Mouse (Mus musculus): ENCODE measurements around the gene Fcnb. TPM values are rescaled to one million over a fixed set of nuclear protein-coding genes. Genes with fewer than 3 reads are reported as not detected.

Gene Fcnb
- total RNA-seq, 2 experiments from 2014 or later = 0.84 to 2.4 TPM

DNA sequence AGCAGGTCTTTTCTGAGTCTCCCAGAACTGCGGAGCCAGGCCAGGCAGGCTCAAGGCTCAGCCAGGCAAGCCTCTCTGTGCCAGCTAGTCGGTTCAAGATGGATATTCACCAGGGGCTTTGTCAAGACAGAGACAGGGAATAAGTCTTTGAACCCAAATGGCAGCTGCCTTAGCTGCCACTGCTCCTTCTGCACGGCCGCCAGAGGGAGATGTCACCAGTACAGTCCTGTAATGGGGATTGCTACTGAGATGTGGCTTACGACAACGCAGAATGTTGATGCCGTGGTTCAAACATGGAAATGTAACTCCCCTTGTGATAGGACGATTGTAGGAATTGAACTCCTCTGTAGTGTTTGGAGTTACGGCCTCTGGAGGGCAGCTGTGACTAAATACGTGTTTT is 1.4 kb upstream of the Fcnb start:
- DNase-seq (ENCODE audit: low spot score in 2 of 2) = no peak

DNA sequence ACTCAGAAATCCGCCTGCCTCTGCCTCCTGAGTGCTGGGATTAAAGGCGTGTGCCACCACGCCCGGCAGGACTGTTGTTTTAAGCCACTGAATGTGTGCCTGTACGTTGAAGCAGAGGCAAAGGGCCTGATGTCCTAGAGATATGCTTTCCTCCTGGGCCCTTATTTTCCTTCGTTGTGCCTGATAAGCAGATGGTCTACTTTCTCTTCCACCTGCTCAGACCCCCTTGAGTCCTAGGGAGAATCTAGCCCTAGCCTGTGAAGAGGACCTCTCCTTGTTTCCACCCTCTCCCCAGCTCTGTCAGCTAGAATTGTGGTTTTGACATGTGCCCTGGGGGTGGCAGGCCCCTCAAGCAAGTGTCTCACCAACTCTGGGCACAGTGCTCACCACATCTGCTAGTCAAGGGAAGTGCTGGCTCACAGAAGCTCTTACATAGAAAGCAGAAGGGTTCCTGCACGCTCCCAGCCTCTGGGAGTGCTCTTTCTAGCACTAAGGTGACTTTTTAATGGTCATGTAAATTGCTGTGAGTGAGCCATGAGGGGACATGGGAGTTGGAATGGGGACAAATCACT is 9.0 kb downstream of the Fcnb start:
- DNase-seq (ENCODE audit: low spot score in 2 of 2) = no peak

DNA sequence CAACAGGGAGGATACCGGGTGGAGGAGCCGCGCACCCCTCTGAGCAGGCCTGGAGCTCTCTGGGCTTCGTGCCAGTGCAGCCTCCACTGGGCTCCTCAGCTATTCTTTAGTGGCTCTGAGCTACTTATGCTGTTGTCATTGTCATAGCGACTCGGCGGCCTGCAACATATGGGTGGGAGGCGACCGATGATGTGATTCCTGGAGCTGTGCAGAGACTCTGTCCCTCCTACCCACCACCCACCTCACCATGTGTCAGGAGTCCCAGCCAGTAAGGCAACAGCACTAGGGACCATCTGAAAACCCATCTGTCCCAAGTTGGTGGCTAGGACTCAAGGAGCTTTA is 16.2 kb downstream of the Fcnb start:
- no peak for DNase-seq (ENCODE audit: low spot score in 2 of 2)

DNA sequence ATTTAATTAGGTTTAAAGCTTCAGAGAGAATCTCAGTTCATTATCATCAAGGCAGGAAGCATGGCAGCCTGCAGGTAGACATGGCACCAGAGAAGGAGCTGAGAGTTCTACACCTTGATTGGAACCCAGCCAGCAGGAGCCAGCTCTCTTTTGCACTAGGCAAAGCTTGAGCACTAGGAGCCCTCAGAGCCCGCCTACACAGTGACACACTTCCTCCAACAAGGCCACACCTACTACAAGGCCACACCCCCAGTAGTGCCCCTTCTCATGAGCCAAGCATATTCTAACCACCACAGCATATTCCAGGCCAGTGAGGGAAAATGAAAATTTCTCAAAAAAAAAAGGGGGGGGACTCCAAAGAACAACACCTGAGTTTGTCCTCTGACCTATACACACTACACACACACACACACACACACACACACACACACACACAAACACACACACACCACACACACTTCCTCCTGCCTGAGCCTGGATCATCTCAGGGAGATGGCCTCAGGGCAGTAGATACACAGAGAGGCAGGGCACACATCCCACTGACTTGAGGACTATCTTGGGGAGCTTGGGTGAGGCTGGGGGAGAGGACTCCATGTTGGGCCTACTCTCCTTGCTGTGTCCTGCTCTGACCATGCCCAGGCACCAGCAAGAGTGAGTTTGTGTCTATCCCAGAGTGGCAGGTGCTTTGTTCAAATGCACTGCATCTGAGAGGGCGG is 16.7 kb downstream of the Fcnb start:
- no peak for DNase-seq (ENCODE audit: low spot score in 2 of 2)

DNA sequence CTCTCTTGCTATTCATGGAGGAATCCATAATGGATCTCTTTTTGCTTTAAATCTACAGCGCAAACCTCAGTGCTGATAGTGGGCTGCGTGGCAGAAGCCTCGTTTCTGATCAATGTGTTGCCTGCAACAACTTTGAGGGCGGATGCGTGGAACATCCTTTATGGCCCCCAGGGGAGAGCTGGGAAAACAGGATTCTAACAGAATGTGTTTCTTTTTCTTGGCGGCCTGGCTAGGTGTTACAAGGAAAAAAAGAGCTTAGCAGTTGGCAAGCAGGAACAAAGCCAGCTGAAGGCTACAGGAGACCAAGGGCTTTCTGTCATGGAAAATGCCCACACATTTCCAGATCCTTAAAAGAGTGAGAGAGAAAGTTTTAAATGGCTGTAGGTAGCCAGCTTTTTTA is 17.5 kb downstream of the Fcnb start:
- DNase-seq (ENCODE audit: low spot score in 2 of 2) = no peak

DNA sequence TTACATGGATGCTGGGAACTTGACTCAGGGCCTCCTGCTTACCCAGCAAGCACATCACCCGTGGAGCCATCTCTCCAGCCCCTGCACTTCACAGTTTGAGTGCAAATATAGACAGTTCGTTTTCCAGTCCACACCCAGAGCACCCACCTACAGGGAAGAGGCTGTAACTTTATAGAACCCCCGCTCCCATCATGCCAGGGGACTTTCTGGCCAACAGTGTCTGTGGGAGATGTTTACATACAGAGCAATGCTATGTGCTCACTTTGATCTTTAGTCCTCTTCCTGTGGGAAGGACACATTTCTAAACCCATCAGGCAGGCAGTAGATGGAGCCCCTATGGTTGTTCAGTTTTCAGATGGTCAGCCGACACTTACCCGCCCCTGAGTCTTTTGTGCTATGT is 18.0 kb downstream of the Fcnb start:
- no peak for DNase-seq (ENCODE audit: low spot score in 2 of 2)

DNA sequence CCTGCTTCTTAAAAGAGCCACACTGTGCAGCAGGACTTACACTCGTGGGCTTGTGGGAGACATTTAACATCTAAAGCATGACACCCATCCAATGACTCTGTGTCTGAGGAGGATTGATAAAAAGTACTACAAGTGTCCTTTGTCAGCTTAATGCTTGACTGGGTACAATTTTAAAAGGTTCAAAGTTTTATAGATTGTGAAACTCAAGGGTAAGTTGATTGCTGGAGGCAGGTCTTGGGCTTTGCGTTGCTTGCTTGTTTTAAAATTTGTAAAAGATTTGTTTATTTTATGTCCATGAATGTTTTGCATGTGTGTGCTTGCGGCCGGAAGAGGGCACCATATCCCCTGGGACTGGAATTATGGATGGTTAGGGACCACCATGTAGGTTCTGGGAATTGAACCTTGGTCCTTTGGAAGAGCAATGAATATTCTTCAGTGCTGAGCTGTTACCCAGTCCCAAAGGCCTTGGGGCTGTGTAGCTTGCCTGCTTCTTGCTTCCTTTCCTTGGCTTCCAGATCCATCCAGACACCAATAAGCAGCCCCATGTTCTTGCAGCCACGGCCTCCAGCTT is 19.5 kb downstream of the Fcnb start:
- no peak for DNase-seq (ENCODE audit: low spot score in 2 of 2)

DNA sequence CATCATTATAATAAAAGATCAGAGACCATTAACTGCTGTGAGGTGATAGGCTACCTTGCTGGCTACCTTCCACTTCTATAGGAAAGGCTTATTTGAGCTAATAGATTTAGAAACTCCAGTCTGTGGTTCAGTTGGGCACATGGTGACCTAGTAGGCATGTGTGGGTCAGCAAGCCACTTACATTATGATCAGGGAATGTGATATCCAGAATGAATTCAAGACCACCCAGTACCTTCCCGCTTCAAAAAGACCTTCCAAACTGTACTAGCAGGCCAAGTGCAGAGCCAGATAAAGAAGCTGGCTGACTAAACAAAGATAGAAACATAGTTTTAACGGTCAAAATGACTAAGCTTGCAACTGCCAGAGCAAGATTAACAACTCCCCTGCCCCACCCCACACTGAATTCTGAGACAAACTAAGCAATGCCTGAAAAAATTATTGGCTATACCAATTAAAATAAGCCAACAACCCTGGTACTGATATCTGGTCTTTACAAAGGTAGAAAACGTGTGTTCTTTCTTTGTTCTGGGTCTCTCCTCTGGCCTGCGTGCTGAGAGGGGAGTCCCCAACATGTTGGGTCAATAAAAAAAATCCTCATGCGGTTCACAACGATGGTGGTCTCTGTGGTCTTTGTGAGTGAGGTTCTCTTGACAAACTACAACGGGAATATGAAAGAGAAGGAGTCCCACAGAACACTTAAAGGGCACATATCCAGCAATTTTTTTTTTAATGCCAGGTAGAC is 20.2 kb downstream of the Fcnb start:
- no peak for DNase-seq (ENCODE audit: low spot score in 2 of 2)

DNA sequence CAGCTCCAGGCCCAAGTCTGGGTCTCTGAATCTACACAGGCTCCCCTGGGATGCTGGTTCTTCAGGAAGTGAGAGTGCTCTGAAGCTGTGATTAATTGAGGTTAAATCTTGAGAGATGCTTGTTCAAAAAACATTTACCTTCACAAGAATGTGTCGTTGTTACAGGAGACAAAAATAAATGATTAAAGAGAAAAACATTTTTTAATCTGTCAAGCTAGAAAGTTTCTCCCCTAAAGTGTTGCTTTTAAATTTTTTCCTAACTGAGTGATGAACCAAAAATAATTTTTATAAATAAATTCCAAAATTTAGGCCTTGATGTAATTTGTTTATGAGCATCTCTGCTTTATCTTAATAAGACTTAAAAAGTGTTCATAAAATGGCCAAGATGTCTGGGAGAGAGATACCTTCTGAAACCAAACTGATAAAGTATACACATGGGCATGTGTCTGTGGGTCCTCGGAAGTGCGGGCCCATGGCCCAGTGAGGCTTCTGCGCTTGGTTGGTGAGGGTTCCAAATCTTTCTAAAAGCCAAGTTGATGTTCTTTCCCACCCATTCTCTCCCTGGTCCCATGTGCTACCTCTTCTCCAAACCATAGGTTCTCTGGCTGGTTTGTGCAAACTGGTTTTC is 20.9 kb downstream of the Fcnb start:
- DNase-seq (ENCODE audit: low spot score in 2 of 2) = no peak

DNA sequence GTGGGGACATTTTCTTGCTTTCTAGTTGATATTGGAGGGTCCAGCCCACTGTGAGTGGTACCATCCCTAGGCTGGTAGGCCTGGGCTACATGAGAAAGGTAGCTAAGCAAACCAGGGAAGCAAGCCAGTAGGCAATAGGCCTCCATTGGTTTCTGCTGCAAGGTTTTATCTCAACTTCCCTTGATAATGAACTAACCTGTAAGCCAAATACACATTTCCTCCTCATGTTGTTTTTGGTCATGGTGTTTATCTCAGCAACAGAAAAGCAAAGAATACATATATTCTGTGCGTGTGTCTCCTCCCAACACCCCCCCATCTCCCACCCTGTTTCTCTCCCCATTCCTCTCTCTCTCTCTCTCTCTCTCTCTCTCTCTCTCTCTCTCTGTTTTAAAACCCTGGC is 24.8 kb downstream of the Fcnb start:
- DNase-seq (ENCODE audit: low spot score in 2 of 2) = no peak

DNA sequence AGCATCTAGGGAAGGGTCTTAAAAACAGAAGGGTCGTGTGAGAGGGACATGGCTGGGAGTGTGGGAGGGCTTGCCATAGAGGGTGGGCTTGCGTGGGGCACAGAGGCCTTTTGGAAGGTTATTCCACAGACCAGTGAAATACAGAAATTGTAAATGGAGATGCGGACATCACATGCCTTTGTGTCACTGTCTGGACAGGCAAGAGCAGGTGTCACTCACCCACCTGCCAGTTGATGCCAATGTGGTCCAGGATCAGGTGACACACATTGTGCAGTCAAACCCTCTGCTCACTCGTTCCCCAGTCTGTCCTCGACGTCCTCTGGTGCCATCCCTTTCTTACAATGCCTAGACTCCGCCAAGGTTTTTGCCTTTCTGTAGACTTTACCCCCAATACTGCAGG is 37.6 kb downstream of the Fcnb start:
- no peak for DNase-seq (ENCODE audit: low spot score in 2 of 2)

DNA sequence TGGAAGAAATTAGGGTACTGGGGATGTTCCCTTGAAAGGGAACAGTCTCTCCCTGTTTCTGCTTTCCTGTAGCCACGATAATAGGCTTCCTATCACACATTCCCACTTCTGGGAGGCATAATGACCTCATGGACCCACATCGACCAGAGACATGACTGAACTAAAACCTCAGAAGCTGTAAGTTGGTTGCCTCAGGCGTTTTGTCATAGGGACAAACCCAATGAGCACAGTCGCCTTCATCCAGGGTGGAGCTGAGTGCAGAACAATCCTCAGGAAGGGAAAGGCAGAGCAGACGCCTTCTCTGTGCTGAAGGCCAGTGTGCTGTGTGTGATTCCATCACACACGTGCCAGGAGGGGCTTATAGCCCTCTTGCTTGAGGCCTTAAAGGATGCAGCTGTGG is 38.4 kb downstream of the Fcnb start:
- no peak for DNase-seq (ENCODE audit: low spot score in 2 of 2)

DNA sequence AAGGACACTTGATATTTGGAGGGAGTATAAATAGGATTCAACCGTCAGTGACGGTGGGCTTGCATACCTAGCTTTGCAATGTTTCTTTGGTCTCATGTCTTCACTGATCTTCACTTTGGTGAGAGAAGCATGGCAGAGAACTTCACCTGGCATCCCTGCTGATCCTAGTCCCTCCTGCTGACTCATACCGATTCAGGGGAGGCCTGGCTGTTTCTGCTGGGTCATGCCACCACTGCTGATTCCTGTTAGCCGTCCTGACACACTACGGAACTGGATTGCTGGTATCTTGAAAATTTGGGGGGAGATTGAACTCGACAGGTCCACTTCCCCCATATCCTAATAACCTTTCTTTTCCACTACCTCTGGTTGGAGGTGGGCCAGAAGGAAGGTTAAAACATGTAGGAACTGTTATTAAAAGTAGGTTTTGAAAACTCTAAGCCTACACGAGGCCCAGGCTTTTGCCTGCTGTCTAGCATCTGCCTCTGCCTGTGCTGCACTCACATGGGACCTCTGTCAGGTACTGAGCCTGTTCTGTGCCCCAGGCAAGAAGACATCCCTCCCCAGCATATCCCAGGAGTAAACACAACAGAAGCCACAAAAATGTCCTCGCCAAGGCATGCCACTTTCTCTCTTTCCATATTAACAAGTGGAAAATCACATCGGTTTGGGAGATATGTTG is 39.6 kb downstream of the Fcnb start:
- DNase-seq (ENCODE audit: low spot score in 2 of 2) = no peak

DNA sequence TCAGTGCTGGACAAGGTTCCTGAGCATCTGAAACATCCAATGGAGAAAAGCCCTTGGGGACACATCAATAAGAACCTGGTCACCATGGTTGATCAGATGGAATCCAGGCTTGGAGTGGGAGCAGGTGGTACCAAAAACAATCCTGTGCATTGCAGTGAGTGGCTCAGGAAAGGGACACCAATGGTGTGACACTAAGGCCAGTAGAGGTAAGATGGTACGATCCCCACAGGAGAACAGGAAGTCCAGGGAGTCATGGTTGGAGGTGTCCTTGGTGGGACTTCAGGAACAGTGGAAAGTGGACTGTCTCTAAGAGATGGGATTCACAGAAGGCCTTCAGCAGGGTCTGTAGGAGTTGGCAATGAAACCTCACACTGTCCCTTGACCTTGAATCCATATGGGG is 44.2 kb downstream of the Fcnb start:
- DNase-seq (ENCODE audit: low spot score in 2 of 2) = no peak

DNA sequence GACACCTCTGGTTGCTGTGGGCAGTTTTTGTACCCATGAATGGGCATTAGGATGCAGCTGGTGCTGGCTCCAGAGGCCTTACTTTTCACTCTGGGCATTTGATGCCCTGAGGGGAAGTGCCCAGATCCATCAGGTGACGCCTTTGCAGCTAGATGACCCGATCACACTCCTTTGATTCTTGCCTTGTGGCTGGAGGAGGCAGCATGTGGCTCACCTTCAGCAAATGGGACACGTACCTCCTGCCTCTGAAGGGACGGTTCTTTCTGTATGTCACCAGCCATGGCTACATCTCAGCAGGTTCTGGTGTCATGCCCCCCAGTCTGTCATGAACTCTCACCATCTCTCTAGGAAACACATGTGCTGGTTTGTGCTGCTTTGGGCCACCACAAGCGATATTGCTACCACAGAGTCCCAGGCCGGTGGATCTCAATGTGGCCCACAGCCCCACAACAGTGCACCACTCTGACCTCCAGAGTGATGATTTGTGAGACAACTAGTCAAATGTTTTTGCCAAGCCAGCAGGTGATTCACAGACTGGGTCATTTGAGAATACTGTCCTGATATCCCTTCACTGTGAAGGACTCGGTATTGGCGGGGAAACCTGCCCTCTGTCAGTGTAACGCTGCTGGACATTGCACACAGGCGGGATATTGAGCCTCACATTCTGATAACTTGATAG is 44.9 kb downstream of the Fcnb start:
- DNase-seq (ENCODE audit: low spot score in 2 of 2) = no peak

DNA sequence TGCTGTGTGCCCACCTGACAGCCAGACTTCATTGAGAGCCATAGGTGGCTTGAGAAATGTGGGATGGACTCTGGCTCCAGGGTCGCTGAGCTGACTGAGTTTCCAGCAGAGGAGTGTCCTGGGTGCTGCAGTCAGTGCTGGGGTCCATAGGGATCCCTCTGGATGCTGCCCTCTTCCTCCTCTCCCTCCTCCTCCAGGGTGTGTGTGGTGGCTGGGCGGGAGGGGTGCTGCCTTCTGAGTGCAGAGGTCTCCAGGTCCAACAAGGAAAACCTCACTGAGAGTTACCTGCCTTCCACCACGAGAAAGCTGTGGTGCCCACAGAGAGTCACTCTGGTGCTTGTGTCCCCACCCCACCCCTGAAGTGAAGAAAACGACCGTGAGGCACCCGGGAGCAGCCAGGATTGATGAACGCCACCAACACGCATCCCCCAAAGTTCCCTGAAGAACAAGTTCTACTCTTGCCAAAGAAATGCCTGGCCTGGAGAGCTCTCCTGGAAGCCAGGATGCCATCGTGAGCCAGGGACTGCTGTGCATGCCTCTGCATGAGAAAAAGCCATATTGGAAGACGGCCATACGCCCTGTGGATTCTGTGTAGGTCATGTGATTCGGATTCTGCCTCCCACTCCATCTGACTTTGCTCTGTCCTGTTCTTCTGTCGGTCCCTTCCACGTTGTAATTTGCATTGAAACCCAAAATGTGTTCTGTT is 46.1 kb downstream of the Fcnb start:
- DNase-seq (ENCODE audit: low spot score in 2 of 2) = no peak

DNA sequence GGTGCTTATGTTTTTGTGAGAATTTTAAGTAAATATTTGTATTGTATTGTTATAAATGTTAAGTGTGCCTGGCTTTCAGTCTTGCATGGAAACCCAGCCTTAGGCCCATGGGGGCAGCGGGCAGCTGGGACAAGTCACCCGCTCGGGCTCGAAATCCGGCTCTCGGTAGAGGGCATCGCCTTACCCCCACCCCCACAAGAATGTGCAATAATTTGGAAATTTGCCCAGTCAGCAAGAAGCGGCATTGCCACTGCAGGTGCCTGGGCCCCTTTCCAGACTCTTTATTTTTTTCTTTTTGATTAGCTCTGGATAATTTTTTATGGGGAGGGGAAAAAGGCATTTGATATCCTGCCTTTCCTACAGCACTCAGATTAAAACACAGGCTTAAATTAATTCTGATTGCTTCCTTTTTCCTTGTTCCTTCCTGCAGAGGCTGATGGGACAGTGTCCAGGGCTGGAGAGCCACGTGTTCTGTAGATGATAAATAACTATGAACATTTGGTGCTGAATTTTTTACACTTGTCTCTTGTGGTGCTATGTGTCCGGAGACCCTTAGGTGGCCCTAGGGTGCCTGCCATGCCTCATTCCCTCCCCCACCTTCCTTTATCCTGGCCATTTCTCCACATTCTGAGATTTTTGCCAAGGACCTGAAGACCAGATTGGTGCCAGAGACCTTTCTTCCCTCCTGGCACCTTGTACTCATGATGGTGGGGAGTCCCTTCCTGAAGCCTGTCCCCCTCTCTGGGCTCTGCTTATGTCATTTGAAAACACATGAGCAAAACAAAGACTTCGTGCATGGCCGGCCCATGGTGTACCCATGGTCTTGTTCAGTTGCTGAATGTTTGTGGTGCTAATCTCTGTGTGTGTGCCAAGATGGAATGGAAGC is 46.9 kb downstream of the Fcnb start:
- no peak for DNase-seq (ENCODE audit: low spot score in 2 of 2)

DNA sequence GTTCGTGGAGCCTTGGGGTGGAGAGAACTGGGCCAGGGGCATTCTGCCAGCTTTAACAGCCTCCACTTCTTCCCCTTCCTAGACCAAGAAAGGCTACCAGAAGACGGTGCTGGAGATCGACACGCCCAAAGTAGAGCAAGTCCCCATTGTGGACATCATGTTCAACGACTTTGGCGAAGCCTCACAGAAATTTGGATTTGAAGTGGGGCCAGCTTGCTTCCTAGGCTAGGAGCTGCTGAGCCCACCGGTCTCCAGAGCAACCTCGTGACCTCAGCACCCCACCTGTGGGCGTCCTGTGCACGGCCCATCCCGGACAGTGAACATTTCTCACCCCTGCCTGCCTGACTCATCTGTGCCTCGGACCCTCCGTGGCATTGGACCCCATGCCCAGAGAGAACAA is 47.9 kb downstream of the Fcnb start:
- no peak for DNase-seq (ENCODE audit: low spot score in 2 of 2)

DNA sequence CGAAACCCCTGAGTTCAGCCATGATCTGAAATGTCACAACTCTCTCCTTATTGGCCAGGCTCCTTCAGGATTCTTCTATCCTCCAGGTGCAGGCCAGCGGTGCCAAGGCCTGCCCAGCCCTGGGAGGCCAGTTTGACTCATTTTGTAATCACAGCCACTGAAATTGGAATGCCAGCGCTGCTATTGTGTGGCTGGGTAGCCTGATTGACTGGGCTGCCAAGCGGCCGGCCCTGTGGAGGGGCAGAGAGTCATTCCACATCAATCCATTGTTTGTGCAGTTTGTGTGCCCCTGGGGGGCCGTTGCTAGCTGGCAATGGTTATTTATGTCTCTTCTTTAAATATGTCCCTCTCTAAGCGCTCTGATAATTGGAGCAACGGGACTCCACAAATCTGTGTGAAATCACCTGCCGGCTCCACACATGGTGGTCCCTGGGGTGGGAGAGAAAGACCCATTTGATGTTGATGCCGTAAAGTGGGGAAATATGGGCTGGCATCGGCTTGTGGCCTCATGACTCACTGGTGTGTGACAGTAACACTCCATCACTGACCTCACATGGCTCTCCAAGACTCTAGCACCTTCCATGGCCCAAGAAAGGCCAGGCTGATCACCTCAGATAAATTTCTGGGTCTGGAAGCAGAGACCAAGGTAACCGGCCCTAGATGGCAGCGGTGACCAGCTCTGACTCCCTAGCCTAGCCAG is 50.5 kb downstream of the Fcnb start:
- DNase-seq (ENCODE audit: low spot score in 2 of 2) = no peak
